Comparison of ENCODE assay signal across 8 mouse cellular contexts in genomic region chr12:73997297-73998127, GRCm38 (mm10). TPM values are rescaled to one million over a fixed set of nuclear protein-coding genes. Genes with fewer than 3 reads are reported as not detected.
A peak's percentile ranks its signal among the peaks of the same experiment; 100 is the strongest.
DNase-seq lines count a peak whose midpoint lies in the region; ATAC-seq and TF ChIP-seq lines count a peak whose summit lies in the region.

Gene Syt16, plus strand, starts transcription at chr12:73997661.

- no peak for TF ChIP-seq CTCF in gastrocnemius, adult 2 months (IDR thresholded peaks at IDR 0.05)
- TF ChIP-seq CTCF in midbrain, postnatal 0 days (IDR thresholded peaks at IDR 0.05): 0 out of 2 replicates have a peak, but pooled peaks have one; percentile 1

- intact Hi-C loops in gastrocnemius, adult 2 months (cut with DNase I): no loop called here

- no peaks in the 10 kb centered on the region for H3K27me3 ChIP-seq in forebrain, embryonic 15.5 days
- no peaks in the 10 kb centered on the region for H3K27me3 ChIP-seq in midbrain, postnatal 0 days (ENCODE audit: insufficient read depth, low read length)

- 0% methylated on average over 44 of the region's 67 CpGs for WGBS in forebrain, embryonic 15.5 days
- WGBS in midbrain, postnatal 0 days: 3% methylated on average over 44 of the region's 67 CpGs

- no peak for DNase-seq in gastrocnemius, adult 2 months
- DNase-seq in gastrocnemius, adult 18-20 months (ENCODE audit: low spot score): no peak
- DNase-seq in T-cell, adult 2 months (ENCODE audit: low spot score): peak; percentile 5
- DNase-seq in layer of hippocampus, postnatal 25 days (ENCODE audit: extremely low spot score in 1 of 2, low spot score in 1 of 2): peak; percentile 56 to 59
- peak; percentile 55 for DNase-seq in midbrain, postnatal 0 days (ENCODE audit: low spot score)
- DNase-seq in MN1 (ENCODE audit: low spot score): no peak
- no peak for DNase-seq in yolk sac, embryonic 10.5 days (ENCODE audit: low spot score)

- no peaks in the 10 kb centered on the region for H3K9me3 ChIP-seq in forebrain, embryonic 15.5 days
- no peaks in the 10 kb centered on the region for H3K9me3 ChIP-seq in midbrain, postnatal 0 days (ENCODE audit: low read length)

- H3K36me3 ChIP-seq in forebrain, embryonic 15.5 days: no peaks in the 10 kb centered on the region
- H3K36me3 ChIP-seq in midbrain, postnatal 0 days (ENCODE audit: insufficient read depth, low read length): no peaks in the 10 kb centered on the region

- peak within 1 kb of the TSS; percentile 45 for H3K4me3 ChIP-seq in gastrocnemius, adult 2 months
- H3K4me3 ChIP-seq in forebrain, embryonic 15.5 days: peak within 1 kb of the TSS; percentile 79
- peak within 1 kb of the TSS; percentile 64 for H3K4me3 ChIP-seq in midbrain, postnatal 0 days (ENCODE audit: low read depth, low read length)

- peak within 1 kb of the TSS; percentile 80 for H3K9ac ChIP-seq in forebrain, embryonic 15.5 days (replicated peaks)
- peak within 1 kb of the TSS; percentile 84 for H3K9ac ChIP-seq in midbrain, postnatal 0 days (replicated peaks; ENCODE audit: low read length, poor library complexity, severe bottlenecking)

- peak within 1 kb of the TSS; percentile 72 for H3K4me2 ChIP-seq in forebrain, embryonic 15.5 days (replicated peaks)
- H3K4me2 ChIP-seq in midbrain, postnatal 0 days (ENCODE audit: low read depth, low read length, poor library complexity, severe bottlenecking): peak within 1 kb of the TSS; percentile 74

- no peak within 1 kb of the TSS for H3K27ac ChIP-seq in gastrocnemius, adult 2 months
- H3K27ac ChIP-seq in forebrain, embryonic 15.5 days (replicated peaks): peak within 1 kb of the TSS; percentile 75
- H3K27ac ChIP-seq in midbrain, postnatal 0 days (ENCODE audit: low read depth, low read length): peak within 1 kb of the TSS; percentile 85

- ATAC-seq in forebrain, embryonic 15.5 days (replicated peaks): peak; percentile 87
- ATAC-seq in midbrain, postnatal 0 days (ENCODE audit: low FRiP score): peak; percentile 84

- peaks cover 16% of the 10 kb centered on the region for H3K4me1 ChIP-seq in forebrain, embryonic 15.5 days
- peaks cover 7% of the 10 kb centered on the region; the same call in 1 of the 2 replicates for H3K4me1 ChIP-seq in midbrain, postnatal 0 days (ENCODE audit: insufficient read depth, low read length)

RNA-seq across cellular contexts. Expression of gene Syt16, which starts in this region (rescaled TPM):
- not detected for total RNA-seq in gastrocnemius, adult 2 months (2021)
- not detected for total RNA-seq in gastrocnemius, adult 18-20 months (2021)
- 55.0 and 66.8 TPM in 2 replicates for polyA plus RNA-seq in forebrain, embryonic 15.5 days (2015; fragmentation: Nextera tagmentation; extraction: Ambion mirVana)
- 10 to 100 TPM; 62.5 to 67.0 TPM for total RNA-seq in layer of hippocampus, postnatal 25 days (2021)
- total RNA-seq in midbrain, postnatal 0 days (2014; rRNA removed): 77.3 and 94.8 TPM in 2 replicates
- 91.6 and 95.2 TPM in 2 replicates for polyA plus RNA-seq in midbrain, postnatal 0 days (2015; fragmentation: Nextera tagmentation; extraction: Ambion mirVana)

Comparison
In these comparisons a context has a peak if more than half of its experiments do, and no peak if none do; other contexts are left out.
1. RNA of gene Syt16 (total RNA-seq): 77.3 to 94.8 TPM in midbrain, postnatal 0 days and 62.5 to 67.0 TPM in layer of hippocampus, postnatal 25 days; not detected in gastrocnemius, adult 2 months and not detected in gastrocnemius, adult 18-20 months; every median in the first group is over 10 times any median in the second.
2. DNase-seq: peak in T-cell, adult 2 months (single experiment), layer of hippocampus, postnatal 25 days (2 of 2) and midbrain, postnatal 0 days (single experiment); none in gastrocnemius, adult 2 months (single experiment), gastrocnemius, adult 18-20 months (single experiment), MN1 (single experiment) and yolk sac, embryonic 10.5 days (single experiment).
3. Peak in every context shown above with its lines, with median percentiles within 50 percentile points of each other: H3K4me3 ChIP-seq.